Mouse (Mus musculus): ENCODE data around the gene Cldn9.

- TF ChIP-seq CTCF (IDR thresholded peaks at IDR 0.05; ENCODE audit: low read depth, low read length) (peak; percentile 51), POLR2A (IDR thresholded peaks at IDR 0.05; ENCODE audit: extremely low read depth, insufficient read depth, low read length) (no peak)
Measured at GRCm38 (mm10) chr17:23661526-23661925, 22.3 kb downstream of the Cldn9 start.

Data from liver, adult 2 months (tissue).